Mouse (Mus musculus) spleen, adult 18-20 months (tissue): ENCODE results near the gene Prkaa2.
A peak's percentile ranks its signal among the peaks of the same experiment; 100 is the strongest.

ENCODE experiments used
- DNase-seq, 2 experiments: peaks; one replicate each; pipeline ENCODE4 v3.0.0; 2022; ENCODE audit warnings: mixed read lengths in 2 of 2

Gene Prkaa2

DNA sequence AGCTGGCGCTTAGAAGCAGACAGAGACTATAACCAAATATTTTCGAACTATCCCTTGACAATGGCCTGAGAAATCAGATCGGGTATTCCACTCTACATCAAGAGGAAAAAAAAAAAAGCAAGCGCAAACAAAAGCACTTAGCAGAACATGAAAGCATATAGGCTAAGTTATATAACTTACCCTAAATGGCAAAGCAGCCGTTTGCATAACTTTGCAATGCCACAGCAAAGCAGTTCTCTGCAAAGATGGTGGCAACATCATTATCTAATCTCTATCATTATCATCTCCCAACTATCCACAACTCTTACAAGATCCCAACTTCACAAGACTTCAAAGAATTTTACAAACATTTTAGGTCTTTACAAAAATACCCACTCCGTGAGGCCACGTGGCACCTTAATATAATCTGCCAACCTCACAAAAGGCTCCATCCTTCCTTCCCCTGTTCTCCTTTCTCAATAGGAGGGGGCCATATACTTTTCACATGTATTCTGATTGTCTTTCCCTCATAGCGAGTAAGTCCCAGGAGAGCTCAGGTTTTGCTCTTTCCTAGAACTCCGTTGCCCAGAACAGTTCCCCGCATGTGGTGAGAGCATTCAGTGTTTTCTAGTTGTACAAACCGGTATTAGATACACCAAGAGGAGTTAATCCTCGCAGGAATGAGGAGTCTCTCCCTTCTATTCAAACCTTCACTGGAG, 1.6 kb downstream of the Prkaa2 start:
- no peak for DNase-seq

DNA sequence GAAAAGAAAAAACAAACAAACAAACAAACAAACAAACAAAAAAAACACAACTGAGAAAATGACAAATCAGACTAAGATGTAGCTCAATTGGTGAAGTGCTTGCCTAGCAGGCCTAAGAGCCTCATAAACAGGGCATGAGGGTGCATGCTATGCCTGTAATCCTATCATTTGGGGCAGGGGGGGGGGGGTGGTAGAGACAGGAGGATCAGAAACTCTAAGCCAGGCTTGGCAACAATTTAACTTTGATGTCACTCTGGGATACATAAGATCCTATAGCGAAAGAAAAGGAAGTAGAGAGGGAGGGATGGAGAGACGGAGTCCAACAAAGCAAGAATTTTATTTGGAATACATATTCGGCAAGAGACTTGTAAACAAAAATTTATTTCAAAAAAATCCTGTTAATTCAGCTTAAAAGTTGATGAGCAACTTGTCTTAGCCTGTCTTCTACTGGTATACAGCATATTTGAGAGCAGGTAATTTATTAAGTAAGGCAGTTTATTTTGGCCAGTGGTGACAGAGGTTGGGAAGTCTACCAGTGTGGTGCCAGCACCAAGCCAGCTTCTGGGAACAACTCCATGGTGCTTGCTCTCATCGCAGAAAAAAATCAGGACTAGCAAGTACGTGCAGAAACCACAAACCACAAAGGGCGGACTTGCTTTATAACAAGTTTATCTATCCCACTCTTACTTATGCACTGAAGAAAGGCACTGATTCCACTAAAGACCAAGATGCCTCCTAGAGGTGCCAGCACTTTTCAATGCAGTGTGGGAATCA, 5.4 kb downstream of the Prkaa2 start:
- DNase-seq, result no peak

DNA sequence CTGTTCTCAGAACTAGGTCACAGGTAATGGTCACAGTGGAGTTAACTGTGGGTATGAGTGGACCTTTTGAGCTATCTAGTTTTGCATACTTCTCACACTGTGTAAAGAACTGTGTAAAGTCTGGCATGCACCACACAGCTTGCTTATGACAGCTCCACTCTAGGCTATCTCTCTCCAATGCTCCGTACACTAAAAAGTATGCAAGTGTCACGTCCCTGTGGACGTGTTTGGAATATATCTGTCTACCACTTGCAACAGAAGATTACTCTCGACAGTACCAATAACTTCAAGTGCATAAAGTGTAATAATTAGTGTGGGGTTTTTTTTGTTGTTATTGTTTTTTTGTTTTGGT, 8.4 kb downstream of the Prkaa2 start:
- no peak for DNase-seq

DNA sequence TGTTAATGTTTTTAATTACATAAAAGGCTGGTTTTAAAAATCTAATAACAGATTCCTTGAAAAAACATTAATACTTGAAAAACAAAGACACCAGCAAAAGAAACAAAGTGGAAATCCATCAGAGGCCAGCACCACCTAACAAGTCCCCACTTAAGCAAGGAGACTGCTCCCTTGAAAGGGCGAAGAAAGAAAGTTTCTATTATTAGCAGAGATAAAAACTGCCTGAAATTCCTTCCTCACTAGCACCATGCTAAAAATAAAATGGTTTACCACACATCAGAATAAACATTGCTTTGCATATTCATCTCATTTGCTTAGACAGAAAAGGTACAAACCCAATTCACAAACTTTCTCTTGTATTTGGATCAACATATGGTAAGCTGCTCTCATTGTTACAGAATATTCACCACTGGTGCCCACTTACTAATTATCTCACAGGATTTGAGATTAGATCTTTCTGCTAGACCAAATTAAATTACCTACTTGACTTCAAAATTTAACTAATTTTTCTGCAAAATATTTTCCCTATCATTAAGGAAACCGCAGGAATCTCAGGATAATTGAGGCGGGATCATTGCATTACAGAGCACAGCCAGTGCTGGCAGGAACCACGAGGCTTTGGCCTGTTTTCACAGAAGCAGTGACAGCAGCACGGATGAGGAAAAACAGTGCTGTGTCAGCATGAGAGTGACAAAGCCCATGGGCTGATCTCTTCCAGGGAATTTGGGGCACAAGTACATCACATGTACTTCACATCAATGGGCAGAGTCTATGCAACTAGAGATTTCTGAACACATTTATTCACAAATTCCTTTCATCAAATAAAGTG, 9.0 kb downstream of the Prkaa2 start:
- DNase-seq, result no peak

DNA sequence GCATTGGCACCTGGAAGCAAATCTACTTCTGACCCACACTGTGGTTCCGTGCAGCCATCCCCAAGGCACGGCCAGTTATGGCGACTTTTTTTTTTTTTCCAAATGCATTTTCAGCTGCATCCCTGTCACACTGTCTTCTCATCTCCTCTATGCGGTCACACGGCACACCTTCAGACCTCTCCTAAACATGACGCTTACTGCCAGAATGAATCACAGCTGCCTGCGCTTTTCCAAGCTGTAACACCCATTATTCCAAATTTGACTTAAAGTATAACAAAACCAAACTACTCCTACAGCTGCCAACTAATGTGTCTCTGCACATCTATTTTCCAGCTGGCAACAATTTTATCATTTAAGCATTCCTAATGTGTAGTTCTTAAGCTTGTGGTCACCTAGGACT, 11.0 kb downstream of the Prkaa2 start:
- no peak for DNase-seq

DNA sequence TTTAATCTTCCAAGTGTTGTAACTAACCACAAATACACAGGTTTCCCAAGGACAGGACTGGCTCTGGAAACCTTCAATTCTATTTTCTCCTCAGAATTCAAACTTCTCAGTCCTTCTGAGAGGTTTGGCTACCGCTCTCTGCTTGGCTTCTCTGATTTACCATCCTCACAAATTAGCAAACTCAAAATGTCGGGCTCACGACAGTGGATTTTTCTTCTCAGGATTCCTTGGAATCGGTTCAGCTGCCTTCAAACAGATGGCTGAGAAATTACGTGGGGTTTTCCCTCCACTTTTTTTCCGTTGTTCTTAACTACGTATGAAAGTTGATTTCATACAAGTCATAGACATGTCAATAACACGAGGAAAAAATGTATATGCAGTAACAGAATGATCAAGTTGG, 11.5 kb downstream of the Prkaa2 start:
- DNase-seq, result no peak

DNA sequence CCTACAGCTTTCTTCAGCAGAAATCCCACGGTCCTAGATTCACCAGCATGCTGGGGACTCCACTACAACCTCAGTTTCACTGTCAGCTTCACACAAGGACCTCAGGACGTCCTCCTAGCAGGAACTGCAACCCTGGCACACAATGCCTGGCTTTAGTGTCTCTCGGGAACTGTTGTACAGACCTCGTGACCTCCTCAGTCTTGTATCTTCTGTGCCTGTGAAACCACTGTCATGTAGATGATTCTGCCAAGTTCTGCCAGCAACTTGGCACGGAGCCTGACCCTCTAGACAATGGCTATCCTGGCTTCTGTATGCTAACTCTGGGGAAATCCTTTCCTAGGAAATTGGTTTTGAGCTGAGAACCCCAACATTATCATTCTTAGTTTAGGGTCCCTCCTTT, 14.4 kb downstream of the Prkaa2 start:
- no peak for DNase-seq

DNA sequence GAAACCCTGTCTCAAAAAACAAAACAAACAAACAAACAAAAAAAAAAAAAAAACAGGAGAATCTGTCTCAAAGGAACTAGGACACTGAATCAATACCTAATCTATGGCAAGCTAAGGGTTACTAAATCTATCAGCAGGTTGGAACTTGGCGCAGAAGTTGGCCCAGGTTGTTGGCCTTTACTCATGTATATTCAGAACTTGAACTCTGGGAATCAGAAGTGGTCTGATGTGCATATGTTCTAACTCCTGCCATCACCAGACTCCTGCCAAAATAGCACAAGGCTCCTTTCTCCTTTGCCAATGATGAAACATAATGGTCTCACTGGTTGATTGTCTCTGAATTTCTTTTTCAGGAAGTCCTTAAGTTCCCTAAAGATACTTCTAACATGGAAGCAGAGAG, 15.7 kb downstream of the Prkaa2 start:
- DNase-seq, result no peak

DNA sequence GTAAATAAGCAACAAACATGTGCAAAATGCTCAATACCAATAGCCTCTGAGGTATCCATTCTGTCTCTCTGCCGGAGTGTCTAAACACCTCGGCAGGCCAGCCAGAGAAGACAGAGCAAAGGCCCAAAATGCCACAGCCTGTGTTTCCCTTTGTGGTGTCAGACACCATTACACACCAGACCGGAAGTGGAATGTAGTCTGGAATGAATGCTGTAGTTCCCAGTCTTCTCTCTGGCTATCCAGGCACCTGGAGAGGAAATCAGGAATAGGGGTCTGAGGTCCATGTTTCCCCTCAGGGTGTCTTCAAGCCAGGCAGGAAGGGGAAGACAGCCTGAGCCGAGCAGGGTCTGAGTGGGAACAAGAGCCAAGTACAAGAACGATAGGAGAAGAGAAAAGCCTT, 19.3 kb downstream of the Prkaa2 start:
- DNase-seq, result no peak

DNA sequence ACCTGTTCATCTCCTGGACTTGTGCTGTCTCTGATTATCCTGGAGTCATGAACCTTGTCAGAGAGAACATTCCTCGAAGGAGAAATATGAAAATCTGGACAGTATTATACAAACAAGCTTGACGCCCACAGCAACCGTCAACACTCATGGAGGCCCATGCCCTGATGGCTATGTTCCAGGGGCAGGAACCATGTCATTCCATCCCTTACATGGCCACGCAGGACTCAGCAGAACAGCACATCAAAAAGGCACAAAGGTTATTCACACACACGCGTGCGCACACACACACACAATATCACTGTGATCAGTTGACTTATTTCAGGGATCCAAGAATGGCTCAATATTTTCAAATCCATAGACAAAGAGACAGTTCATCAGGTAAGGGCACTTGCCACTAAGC, 20.3 kb downstream of the Prkaa2 start:
- DNase-seq, result no peak

DNA sequence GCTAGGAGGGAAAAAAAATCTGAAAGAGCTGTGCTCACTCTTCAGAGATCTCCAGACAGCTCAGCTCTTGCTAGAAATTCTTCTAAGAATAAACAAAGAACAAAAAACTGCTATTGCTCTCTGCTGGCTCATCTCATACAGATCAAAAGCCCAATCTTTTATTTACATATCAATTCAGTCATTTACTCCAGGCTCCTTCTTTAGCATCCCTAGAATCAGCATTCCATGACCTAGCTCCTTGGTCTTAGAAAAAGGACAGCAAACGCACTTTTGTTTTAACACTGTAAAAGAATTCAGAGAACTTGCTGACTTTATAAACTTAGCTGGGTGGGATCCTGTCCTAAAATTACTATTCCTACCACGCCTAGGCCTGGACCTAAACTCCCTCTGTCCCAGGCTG, 21.0 kb downstream of the Prkaa2 start:
- no peak for DNase-seq

DNA sequence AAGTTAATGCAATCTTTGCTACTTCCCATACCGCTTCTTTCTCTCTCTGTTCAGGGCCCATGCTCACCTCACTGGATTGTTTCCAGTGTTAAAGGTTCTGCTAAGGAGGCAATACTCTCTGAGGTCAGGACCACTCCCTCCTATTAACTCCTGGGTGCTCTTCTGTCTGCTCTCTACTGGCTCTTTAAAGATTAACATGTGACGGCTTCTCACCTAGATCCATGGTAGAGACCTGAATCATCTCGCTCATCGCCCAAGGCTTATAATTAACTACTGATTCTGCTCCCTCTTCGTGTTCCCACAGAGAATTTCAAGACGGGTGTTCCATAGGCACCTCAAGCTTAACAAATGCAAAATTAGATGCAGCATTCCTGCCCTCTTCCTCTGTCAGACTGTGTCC, 33.5 kb downstream of the Prkaa2 start:
- no peak for DNase-seq

DNA sequence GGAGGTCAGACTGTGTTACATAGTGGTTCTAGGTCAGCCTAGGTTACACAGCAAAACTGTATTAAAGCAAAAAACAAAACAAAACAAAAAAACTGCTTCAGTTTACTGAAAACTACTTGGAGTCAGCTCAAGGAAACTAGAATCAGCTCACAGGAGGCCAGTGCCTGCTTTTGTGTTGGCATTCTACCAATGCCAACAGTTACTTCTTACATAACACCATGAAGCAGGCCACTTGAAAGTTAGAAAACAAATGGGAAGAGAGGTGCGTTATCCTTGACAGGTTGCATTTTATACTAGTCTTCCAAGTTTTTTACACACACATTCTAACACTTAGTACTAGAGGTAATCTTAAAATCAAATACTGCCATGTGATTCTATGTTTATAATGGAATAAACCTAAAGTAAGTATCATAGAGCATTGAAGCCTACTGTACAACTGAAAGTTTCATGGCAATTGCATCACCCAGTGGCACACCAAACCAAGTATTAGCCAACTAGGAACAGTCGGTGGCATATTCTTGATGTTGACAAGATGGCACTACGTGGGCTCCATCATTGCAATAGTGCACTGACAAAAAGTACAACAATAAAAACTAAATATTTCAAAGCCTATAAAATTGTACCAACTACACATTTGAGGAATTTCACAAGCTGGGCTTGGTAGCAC, 37.8 kb downstream of the Prkaa2 start:
- DNase-seq, result no peak

DNA sequence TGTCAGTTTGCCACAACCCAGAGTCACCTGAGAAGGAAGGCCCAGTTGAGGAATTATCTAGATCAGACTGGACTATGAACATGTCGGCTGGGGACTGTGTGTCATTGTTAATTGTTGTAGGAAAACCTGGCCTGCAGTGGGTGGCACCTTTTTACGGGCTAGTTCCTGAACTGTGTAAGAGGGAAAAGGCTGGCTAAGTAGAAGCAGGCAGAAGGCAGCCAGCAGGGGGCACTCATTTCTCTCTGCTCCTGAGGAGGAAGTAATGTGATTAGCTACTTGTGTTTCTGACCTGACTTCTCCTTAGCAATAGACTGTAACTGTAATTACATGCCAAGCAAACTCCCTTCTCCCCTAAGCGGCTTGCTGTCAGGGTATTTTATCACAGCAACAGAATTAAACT, 38.7 kb downstream of the Prkaa2 start:
- DNase-seq, result peak; percentile 36 to 68

DNA sequence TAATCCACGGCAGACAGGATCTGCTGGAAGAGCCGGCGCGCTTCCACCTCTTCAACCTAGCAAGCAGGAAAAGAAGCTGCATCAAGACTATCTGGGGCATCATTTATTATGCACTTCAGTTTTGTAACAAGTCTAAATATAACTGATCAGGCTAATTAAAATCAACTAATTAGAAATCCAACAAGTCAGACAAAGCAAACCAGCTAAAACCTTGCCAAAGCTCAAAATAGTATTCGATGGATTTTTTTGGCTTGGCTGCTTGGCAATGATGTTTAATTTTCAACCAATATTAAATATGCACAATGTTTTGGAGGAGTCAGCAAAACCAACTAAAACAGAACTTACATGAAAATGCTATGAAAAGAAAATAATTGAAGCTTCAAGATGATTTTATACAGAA, 58.4 kb downstream of the Prkaa2 start:
- no peak for DNase-seq

DNA sequence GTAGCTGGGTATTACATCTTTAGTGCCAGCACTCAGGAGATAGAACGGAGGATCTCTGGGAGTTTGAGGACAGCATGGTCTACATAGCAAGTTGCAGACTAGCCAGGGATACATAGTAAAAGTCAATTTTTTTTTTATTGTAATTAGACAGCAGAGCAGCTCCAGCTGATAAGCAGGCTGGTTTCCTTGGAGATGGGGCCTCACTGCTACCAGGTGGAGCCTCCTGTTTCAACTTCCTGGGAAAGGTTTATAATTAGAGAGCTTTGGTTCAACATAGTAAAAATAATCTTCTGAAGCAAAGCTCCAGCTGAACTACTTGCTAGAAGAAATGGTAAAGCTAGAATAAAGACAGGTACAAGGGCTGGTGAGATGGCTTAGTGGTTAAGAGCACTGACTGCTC, 59.6 kb downstream of the Prkaa2 start:
- DNase-seq, result no peak

DNA sequence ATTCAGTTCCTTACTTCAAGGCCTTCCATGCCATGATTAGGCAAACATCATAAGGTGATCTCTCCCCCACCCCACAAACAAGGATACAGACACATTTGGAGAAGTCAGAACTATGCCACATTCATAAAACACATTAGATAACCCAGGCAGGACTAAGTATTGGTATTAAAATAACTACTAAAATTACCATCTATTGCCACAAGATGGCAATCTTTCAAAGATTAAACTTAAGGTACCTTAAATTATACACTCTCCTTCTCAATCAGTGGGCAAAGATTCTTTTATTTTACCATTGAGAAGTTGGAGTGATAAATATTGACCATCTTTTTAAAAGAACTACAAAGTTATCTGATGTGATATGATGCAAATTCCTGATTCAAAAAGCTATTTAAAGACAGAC, 75.4 kb downstream of the Prkaa2 start:
- DNase-seq, result no peak

DNA sequence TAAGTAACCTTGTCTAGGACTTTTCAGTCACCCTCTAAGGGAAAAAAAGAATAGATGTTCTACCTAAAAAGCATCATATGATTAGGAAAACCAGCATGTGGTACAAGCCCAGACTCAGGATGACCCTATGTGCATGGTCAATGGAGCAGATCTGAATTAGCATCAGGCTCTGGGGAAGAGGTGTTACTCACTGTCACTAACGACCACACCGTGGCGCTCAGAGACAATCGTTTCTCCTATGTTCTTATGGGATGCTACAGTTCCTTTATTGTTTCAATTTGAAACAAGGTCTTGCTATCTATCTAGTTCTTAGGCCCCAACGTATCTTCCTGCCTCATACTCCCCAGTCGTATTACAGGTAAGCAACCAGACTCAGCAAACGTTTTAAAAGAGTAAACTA, 76.5 kb downstream of the Prkaa2 start:
- DNase-seq, result no peak

DNA sequence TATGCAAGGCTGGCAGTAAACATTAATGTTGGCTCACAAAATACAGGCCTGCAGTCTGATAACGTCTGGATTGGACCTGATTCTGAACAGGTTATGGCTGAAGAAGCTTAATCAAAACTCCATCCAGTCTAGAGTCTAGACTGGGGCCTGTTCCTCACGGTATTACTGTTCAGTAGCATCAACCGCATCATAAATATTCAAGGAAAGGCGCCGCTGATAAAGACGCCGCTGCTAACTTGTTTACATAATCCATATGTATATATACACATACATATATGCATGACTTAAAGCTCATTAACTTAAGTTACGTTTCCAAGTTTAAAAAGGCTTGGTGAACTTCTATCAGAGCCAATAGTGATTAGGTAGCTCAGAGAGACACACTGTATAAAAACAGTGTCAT, 78.6 kb downstream of the Prkaa2 start:
- no peak for DNase-seq

DNA sequence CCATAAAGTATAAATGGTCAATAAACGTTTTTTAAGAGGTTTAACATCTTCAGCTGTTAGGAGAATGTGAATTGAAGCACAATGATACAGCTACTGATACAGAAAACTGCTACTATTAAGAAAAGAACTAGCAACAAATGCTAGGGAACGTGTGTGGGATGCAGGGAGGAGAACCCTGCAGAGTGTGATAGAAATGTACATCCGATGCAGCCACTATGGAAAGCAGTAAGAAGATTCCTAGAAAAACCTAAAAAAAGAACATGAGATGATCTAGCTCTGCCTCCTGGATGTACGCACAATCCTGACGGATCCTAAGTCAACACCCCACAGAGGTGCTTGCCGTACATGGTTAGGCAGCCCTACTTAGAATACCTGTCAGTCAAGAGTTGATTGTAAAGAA, 82.4 kb downstream of the Prkaa2 start:
- DNase-seq, result no peak

DNA sequence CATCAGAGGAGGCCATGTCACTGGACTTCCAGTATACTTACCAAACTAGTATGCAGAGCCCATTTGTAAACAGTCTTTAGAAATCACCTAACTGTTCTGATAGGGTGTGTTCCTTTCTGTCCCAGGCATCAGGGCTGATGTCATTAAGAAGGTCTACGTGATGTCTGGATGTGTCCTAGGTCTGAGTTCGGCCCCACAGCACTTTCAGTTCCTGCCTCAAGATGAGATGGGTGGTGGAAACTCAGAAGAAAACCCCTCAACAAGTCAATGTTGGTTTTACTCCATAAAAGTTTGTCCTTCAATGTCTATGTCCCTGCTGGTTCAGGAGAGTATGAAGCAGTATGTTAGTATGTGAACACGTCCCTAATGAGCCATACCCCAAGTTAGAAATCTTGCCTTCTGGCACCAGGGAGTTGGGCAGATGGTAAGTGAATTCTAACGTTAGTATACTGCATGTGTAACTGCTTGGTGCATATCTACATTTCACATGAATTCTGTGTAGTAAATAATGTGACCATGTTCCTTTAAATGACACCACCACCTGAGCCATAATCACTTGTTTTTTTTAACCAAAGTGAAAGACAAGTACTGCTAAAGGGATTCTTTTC, 93.6 kb downstream of the Prkaa2 start:
- no peak for DNase-seq

DNA sequence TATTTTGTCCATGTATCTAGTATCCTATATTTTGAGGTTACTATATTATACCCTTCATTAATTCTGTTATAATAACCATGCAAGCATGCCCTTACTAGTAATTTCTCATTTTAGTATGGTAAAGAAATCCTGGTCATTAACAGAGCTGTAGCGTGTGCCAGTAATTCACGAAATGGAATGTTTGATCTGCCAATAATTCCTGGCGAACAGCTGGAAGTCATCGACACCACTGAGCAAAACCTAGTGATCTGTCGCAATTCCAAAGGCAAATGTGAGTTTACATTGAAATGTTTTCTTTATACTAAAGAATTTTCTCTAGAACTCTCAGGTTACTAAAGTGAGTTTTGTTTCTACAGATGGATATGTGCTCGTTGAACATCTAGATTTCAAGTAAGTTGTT, 94.2 kb downstream of the Prkaa2 start:
- DNase-seq, result no peak

DNA sequence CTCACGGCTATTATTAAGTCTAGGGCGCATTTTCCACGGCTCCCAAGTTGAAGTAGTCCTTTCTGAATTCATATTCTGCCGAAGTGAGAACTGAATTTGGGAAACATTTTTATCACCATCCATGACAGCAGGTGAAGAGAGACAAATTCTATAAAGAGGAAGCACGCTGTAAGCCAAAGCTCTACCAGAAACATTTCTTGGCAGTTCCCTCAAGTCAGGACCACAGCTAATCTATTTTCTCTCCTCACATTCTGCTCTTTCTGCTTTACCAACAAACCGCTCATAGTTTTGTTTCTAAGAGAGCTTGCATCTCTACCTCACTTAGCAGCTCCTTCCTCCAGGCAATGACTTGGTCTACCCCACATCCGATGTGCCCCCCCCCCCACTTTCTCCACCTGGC, 96.0 kb downstream of the Prkaa2 start:
- no peak for DNase-seq
